Mouse (Mus musculus) testis, adult 2 months (tissue): Measurements from ENCODE around the gene Naga.

Experiments used
- CTCF ChIP-seq: fragments of 200-500 bp; IDR thresholded peaks from 2 replicates; pipeline ENCODE4 v1.5.1; 2012; ENCODE audit warnings: low read depth, mild to moderate bottlenecking, inconsistent platforms, low read length, moderate library complexity; ENCODE audit not compliant: control insufficient read depth, insufficient read depth, insufficient replicate concordance
- POLR2A ChIP-seq: fragments of 200-500 bp; IDR thresholded peaks from 2 replicates; pipeline ENCODE4 v1.6.1; 2012; ENCODE audit warnings: low read depth, mild to moderate bottlenecking, inconsistent platforms, low read length, moderate library complexity; ENCODE audit not compliant: control insufficient read depth

- TF ChIP-seq POLR2A (no peak), CTCF (0 out of 2 replicates have a peak, but pooled peaks have one; percentile 40)
Measured at GRCm38 (mm10) chr15:82361459-82362018, 22.8 kb upstream of the Naga start.
